Mouse (Mus musculus) G1E-ER4 (cell line): Measurements from ENCODE around the gene Defb22. TPM values are rescaled to one million over a fixed set of nuclear protein-coding genes. Genes with fewer than 3 reads are reported as not detected.

Experiments
- GATA1 ChIP-seq: IDR thresholded peaks from one replicate; pipeline ENCODE4 v1.8.0; 2012; ENCODE audit warnings: low read length, inconsistent platforms
- polyA plus RNA-seq: library from polyadenylated mRNA; stranded (reverse); fragments of >175 nt; gene quantifications from 2 replicates; pipeline ENCODE4 v1.2.3, GENCODE M21; 2012

Gene Defb22
- not detected in 2 replicates for polyA plus RNA-seq

DNA sequence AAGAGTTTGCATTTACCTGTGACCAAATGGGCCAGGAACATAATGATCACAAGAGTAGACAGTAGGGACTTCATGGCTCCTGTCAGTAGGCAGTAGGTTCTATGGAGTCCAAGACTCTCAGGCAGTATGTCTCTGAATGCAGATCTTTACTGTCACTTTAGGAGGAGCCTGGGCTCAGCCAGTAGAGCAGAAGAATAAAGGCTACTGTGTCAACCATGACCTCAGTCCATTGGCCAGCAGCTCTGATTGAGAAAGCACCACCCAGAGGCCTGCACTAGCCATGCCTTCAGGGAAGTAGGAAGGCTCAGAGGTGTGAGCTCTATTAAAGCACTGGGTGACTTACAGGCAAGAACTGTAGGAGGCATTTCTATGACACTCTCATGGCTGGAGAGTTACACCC, at the start of gene Defb22:
Gene Defb22 (minus strand): TSS at position 101 of the 400 bp plus-strand sequence.
- TF ChIP-seq GATA1 = no peak

DNA sequence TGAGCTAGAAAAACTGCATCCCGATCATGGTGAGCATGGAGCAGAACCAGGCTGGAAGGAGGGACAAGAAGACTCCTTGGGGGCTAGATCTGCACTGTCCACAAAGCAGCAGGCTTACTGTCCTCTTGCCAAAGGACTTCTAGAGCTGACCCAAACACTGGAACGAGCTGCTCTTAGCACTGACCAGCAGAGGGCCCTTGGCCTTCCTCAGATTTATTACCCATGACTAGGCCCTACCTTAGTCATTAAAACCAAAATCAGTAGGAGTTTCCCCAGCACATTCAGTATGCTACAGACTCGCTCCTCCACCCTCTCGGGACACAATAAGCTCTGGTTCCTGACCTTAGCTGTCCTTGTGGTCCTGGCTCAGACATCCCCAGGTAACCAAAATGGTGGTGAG, 28.0 kb upstream of the Defb22 start, which contains the start of gene Defb28:
Gene Defb28 (plus strand): TSS at position 275 of the 400 bp plus-strand sequence.
- no peak for TF ChIP-seq GATA1

DNA sequence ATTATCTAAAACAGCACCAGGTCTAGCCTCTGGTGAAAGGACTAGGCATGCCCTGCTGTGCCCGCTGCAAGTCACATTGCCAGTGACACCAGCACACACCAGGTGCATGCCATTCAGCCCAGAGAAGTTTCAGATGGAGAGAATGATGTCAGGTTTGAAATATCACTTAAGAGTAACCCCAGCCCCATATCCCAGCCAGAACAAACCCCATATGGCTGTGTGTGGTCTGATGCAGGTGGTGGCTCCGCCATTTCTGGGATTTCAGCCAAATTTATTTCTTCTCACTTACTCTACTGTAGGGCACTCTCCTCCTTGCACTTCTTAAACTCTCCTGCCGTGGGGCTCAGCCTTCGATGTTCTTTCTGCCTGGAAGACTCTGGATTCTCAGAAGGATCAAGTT, 26.1 kb upstream of the Defb22 start:
- TF ChIP-seq GATA1 = no peak

DNA sequence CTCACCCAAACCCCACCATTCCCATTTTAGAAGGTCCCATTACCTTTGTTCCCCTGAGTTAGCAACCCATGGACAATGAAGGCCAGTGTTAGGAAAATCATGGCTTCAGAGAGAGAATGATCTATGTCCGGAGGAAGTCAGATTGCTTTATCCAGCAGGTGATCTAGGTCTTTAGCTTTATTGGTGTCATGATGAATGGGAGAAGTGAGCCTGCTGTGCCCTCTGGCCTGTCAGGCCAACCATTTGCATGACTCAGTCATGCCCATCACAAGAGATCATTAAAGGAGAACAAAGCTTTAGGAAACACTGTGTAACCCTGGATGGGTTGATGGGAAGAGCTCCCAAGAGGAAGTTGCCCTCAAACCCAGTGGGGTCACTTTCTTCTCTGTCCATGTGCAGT, 21.7 kb upstream of the Defb22 start, which contains the start of gene Defb26:
Gene Defb26 (minus strand): TSS at position 101 of the 400 bp plus-strand sequence.
- TF ChIP-seq GATA1 = no peak

DNA sequence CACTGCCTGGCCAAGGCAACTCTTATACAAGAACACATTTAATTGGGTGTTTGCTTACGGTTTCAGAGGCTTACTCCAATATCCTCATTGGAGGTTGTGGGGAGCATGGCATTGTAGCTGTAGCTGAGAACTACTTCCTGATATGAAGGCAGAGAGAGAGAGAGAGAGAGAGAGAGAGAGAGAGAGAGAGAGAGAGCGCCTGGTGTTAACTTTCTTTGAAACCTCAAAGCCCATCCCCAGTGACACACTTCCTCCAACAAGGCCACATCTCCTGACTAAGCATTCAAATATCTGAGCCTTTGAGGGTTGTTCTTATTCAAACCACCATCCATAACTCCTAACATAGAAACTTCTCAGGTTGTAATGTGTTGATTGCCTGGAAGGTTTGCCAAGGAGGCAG, 14.0 kb upstream of the Defb22 start:
- TF ChIP-seq GATA1 = no peak

DNA sequence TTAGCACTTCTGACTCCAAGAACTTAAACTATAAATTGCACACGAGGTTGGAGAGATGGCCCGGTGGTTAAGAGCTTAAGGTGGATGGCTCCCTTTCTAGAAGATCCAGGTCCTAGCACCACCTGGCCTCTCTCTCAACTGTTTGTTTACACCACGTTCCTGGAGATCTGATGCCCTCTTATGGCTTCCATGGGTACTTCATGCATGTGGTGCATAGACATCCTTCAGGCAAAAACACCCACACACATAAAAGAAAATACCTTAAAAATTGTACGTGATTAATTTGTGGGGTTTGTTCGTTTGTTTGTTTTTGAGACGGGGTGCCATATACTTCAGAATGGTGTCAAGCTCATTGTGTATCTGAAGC, 10.9 kb upstream of the Defb22 start:
- TF ChIP-seq GATA1 = no peak

DNA sequence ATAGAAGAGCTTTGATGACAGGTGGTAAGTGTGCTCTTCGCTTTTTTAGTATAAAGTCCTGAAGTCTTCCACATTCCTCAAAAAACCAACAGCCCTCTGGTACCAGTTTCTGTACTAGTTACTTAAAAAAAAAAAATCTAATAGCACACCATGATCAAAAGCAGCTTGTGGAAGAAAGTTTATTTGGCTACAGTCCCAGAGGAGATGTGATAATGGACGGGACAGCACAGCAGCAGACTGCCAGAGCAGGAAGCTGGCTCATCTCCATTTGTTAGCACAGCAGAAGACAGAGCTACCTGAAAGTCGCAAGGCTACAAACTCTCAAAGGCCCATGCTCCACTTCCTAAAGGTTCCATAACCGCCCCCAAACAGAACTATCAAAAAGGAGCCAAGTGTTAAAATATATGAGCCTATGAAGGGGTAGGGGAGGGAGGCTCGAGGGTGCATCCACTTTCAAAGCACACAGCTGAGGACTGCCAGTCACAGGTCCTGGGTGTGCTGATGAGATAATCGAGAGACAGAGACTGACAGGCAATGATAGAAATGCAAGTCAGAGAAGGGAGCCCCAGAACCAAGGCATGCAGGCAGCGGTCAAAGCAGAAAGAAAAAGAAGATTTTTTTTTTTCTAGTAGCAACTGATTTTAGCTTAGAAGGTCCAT, 10.4 kb upstream of the Defb22 start:
- TF ChIP-seq GATA1 = no peak

DNA sequence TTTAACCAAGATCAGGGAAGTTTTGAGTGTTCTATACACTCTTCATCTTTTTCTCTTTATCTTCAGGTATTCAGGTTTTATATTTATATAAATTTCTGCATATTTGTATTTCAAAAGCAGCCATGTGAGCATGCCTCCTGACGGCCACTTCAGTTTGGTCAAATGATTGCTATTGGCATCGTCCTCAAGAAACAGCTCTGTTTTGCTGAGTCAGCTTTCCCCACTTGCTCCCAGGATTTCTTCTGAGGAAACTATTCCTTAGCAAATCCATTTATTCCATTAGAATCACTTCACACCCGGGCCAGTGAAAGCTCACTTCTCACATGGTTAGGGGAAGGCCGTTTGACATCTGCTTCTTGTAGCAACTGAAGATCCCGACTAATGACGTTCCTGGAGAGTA, 8.1 kb upstream of the Defb22 start:
- TF ChIP-seq GATA1 = no peak

DNA sequence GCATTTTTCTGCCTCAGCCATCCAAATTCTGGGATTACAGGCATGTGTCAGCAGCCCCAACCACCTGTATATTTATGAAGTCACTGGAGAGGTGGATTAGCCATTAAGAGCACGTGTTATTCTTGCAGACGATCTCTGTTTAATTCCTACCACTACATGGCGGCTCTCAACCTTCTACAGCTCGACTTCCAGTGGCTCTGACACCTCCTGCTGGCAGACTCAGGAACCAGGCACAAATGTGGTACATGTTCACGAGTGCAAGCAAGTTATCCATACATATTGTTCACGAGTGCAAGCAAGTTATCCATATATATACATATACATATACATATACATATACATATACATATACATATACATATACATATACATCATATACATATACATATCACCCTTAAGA, 3.2 kb upstream of the Defb22 start:
- no peak for TF ChIP-seq GATA1

DNA sequence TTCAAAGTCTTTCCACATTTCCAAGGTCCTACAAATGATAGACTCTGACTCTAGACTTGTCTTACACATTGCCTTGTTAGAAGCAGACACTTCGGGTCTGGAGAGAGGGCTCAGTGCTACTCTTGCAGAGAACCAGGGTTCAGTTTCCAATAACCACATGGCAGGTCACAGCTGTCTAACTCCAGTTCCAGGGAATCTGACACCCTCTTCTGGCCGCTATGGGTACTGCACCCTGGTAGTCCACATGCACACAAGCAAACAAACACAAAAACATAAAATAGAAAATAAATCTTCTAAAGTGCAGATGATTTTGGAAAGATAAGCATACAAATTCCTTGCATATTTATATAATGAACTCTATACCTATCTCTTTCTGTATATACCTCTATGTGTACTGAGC, 2.9 kb downstream of the Defb22 start:
- no peak for TF ChIP-seq GATA1

DNA sequence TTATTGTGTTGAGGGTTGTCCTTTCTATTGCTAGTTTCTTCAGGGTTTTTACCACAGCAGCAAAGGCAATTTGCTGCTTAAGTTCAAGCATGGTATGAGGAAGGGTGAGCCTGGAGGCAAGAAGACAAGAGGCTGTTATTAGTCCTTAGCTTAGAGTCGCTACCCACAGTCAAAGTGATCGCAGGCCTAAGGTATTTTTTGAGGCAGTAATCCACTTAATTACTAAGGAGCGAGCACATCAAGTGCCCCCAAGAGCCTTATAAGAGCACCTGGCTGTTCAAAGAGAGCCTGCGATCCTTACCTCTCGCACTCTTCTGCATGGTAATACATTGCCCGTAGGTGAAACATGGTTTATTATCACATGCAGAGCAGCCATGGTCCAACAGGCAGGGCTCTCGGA, 8.2 kb downstream of the Defb22 start:
- no peak for TF ChIP-seq GATA1

DNA sequence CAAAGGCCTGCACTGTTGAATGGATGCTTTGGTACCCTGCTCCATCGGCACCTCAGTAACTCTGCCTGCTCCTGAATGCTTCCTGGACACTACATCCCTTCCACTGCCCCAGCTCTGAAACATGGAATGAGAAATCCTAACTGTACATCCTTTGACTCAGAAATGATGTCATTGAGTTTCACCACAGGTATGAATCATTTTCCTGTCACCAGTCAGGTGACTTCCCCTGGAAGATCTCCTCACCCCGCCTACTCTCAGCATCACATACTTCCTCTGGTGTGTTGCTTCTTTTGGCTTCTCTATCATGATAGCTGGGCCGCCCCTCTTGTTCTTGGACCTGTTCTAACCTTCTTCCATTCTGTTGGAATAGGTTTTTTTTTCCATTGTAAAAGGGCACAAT, 9.1 kb downstream of the Defb22 start:
- TF ChIP-seq GATA1 = no peak

DNA sequence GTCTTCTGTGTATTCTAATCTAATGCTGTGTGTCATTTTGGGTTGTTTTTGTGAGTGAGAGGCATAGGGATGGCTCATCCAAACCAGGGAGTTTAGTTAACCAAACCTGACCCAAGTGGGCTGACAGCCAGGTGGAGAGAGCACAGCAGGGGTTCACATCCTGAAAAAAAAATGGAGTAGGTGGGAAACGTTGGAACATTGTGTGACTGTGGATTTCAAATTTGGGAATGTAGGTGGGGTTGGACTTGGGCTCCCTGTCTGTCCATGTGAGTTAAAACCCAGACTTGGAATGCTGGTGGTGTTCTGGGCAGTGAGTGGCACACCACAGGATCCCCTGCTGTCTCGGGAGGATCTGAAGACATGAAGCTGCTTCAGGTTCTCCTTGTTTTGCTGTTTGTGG, 13.2 kb downstream of the Defb22 start, which contains the start of gene Defb20:
Gene Defb20 (plus strand): TSS at position 301 of the 400 bp plus-strand sequence.
- TF ChIP-seq GATA1 = no peak

DNA sequence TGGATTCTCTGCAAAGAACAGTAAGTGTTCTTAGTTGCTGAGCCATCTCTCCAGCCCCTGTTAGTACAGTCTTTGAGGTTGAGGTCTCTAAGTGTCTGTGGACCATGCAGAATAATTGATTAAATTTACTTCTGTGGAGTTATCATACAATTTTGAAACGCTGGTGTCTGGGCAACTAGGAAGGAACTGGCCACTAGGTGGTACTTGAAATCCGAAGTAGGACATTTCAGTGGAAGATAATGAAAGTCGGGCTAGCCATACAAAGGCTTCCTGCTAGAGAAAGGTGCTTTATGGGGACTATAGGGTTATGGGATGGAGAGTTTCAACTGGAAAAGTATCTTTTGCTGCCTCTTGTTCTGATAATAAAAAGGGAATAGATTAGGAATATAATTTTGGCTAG, 17.5 kb downstream of the Defb22 start:
- no peak for TF ChIP-seq GATA1

DNA sequence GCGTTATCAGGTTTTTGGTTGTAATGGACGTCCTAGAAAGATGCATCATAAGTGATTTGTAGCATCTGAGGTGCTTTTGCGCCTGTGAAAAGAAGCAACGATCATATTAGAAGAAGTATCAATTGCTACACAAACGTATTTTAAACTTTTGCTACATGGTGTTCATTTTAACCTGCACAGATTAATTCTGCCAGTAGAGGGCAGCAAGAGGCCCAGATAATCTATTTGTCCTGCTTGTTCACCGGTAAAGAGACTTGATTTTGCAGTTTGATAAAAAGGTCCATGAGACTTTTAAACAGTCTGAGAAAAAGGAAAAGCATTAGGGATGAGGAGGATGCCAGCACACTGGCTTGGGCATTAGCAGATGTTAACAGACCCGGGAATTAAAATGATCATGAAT, 19.0 kb downstream of the Defb22 start:
- TF ChIP-seq GATA1 = no peak

DNA sequence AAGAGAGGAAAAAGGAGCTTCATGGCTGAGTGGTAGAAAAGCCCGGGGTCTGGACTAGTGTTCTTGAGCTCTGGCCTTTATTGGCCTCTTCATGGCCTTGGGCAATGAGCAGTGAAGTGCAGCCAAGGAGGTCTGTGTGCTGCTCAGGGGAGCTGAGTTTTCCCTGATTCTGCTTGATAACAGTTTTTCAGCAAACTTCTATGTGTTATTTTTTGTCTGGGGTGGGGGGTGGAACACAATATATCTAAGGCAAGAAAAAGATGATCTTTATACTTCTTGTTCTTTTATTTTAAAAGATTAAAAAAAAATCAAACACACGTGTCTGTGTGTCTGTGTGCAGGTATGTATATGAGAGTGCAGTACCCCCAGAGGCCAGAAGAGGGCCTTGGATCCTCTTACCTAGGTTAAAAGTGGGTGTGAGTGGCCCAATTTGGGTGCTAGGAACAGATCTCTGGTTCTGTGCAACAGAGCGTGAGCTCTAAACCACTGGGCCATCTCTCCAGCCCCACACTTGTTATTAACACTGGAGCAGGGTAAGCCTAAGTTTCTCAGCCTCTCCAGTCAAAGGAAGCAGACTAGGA, 25.3 kb downstream of the Defb22 start, which contains the start of gene Defb23:
Gene Defb23 (minus strand): TSS at position 51 of the 581 bp plus-strand sequence.
- TF ChIP-seq GATA1 = no peak

DNA sequence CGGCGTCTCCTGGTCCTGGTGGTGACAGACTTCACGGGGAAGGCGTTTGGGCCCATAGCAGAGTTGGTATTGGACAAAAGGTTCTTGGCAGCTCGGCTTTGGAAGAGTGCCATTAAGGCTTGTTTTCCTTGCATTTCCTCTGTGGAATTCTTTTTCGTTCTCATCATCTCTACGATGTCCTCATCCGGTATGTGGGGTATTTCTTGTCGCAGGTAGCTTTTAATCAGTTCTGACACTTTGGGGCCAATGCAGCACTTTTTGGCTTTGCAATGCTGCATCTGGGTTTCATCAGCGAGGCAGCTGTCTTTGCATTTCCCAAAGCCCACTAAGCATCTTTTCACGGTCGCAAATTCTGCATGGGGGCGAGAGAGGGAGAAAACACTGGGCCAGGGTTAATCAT, 30.7 kb downstream of the Defb22 start:
- TF ChIP-seq GATA1 = no peak

DNA sequence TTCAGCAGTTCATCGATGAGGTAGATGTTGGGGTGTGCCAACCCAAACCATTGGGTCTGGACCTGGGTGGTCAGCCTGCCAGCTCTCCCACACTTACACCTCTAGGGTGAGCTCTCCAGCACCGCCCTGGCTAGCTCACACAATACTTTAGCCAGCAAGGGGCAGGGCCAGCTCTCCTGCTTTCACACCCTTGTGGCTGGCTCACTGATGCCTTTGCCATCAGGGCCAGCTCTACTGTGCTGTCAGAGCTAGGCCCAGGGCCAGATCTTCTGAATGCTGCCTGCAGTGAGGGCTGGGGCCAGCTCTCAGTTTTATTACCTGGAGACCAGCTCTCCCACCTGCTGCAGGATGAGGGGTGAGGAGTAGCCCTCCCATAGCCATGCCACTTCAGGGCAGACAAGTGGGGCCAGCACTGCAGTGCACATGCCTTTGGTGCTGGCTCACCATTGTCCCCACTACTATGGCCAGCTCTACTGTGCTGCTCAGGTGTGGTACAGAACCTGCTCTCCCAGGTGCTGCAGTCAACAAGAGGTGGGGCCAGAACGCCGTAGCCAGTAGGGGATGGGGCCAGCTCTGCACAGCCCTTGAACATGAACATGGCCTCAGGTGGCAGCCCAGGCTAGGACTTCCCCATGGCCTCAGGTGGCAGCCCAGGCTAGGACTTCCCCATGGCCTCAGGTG, 37.7 kb downstream of the Defb22 start:
- no peak for TF ChIP-seq GATA1
